Mouse (Mus musculus) CH12.LX (cell line): ENCODE measurements around the gene Ptprg. TPM values are rescaled to one million over a fixed set of nuclear protein-coding genes. Genes with fewer than 3 reads are reported as not detected.

Experiments used
- DNase-seq: peaks from one replicate; pipeline ENCODE4 v3.0.0-alpha.2; 2013; ENCODE audit errors: extremely low read depth
- H3K27ac ChIP-seq: 2 replicates; pipeline ENCODE4 v1.5.1; 2012; ENCODE audit warnings: low read depth, mild to moderate bottlenecking, control low read depth, moderate library complexity; ENCODE audit not compliant: insufficient read depth
- H3K27me3 ChIP-seq: replicated peaks from 2 replicates; pipeline ENCODE3; 2012; ENCODE audit warnings: inconsistent platforms
- H3K36me3 ChIP-seq, 2 experiments: replicated peaks in 1 of 2; 2 replicates each; pipeline versions ENCODE3 to v1.6.1; 2012; ENCODE audit warnings: inconsistent platforms in 1 of 2, low read length in 1 of 2, mild to moderate bottlenecking in 1 of 2, mixed read lengths in 1 of 2, moderate library complexity in 1 of 2; ENCODE audit not compliant: control insufficient read depth in 1 of 2, insufficient read depth in 1 of 2
- H3K4me1 ChIP-seq, 2 experiments: 2 replicates each; pipeline ENCODE4 v1.6.1; 2012; ENCODE audit warnings: inconsistent platforms in 1 of 2, moderate library complexity in 1 of 2; ENCODE audit not compliant: insufficient read depth in 2 of 2, control insufficient read depth in 1 of 2
- H3K4me2 ChIP-seq: 2 replicates; pipeline ENCODE4 v1.6.1; 2012; ENCODE audit warnings: low read depth, mild to moderate bottlenecking, control low read depth; ENCODE audit not compliant: poor library complexity, insufficient read depth, severe bottlenecking
- H3K4me3 ChIP-seq, 3 experiments: fragments of 150-350 bp in 1 of 3; sonication (generic) in 1 of 3; replicated peaks in 1 of 3; 2 replicates each; pipeline versions ENCODE3 to v1.5.1; 2011 to 2012; ENCODE audit warnings: low read depth in 2 of 3, low read length in 2 of 3, mild to moderate bottlenecking in 2 of 3, moderate library complexity in 2 of 3, control low read depth in 1 of 3, improper control_type of control experiment in 1 of 3, inconsistent platforms in 1 of 3, mixed read lengths in 1 of 3; ENCODE audit not compliant: poor library complexity in 1 of 3
- H3K79me2 ChIP-seq: replicated peaks from 2 replicates; pipeline ENCODE4 v1.6.1; 2012; ENCODE audit warnings: mild to moderate bottlenecking, moderate library complexity; ENCODE audit not compliant: control insufficient read depth, poor library complexity, insufficient read depth, severe bottlenecking; ENCODE audit errors: extremely low read depth
- H3K9ac ChIP-seq: 2 replicates; pipeline ENCODE4 v1.6.1; 2012; ENCODE audit warnings: low read depth, mild to moderate bottlenecking, control low read depth, moderate library complexity; ENCODE audit not compliant: insufficient read depth
- H3K9me3 ChIP-seq: replicated peaks from 2 replicates; pipeline ENCODE3; 2012; ENCODE audit warnings: low read length, inconsistent platforms, mixed read lengths
- E2F4 ChIP-seq: IDR thresholded peaks from 2 replicates; pipeline ENCODE4 v1.6.1; 2011; ENCODE audit warnings: low read depth, low read length, improper control_type of control experiment; ENCODE audit not compliant: insufficient replicate concordance
- EP300 ChIP-seq: IDR thresholded peaks from 2 replicates; pipeline ENCODE4 v1.6.1; 2011; ENCODE audit warnings: low read length, improper control_type of control experiment
- ETS1 ChIP-seq: conservative IDR thresholded peaks from 2 replicates; pipeline ENCODE4 v1.6.1; 2012; ENCODE audit warnings: low read depth, mild to moderate bottlenecking, inconsistent platforms, low read length, improper control_type of control experiment, moderate library complexity
- JUN ChIP-seq: IDR thresholded peaks from 2 replicates; pipeline ENCODE4 v1.6.1; 2011; ENCODE audit warnings: low read depth, mild to moderate bottlenecking, low read length, improper control_type of control experiment, moderate library complexity; ENCODE audit not compliant: insufficient read depth
- JUND ChIP-seq: conservative IDR thresholded peaks from 2 replicates; pipeline ENCODE4 v1.6.1; 2011; ENCODE audit warnings: low read depth, low read length, improper control_type of control experiment
- KAT2A ChIP-seq: IDR thresholded peaks from 2 replicates; pipeline ENCODE4 v1.6.1; 2012; ENCODE audit warnings: low read length, improper control_type of control experiment, inconsistent platforms; ENCODE audit not compliant: insufficient replicate concordance
- MAFK ChIP-seq: IDR thresholded peaks from 2 replicates; pipeline ENCODE4 v1.6.1; 2011; ENCODE audit warnings: low read length, improper control_type of control experiment; ENCODE audit not compliant: insufficient replicate concordance
- NELFE ChIP-seq: IDR thresholded peaks from 2 replicates; pipeline ENCODE4 v1.6.1; 2011; ENCODE audit warnings: low read depth, low read length, improper control_type of control experiment
- NRF1 ChIP-seq: IDR thresholded peaks from 2 replicates; pipeline ENCODE4 v1.6.1; 2014; ENCODE audit warnings: low read depth, mild to moderate bottlenecking, inconsistent platforms, low read length, improper control_type of control experiment, moderate library complexity
- PAX5 ChIP-seq: IDR thresholded peaks from 2 replicates; pipeline ENCODE4 v1.6.1; 2012; ENCODE audit warnings: low read length, inconsistent platforms, mixed read lengths
- POLR2AphosphoS2 ChIP-seq: IDR thresholded peaks from 2 replicates; pipeline ENCODE4 v1.6.1; 2011; ENCODE audit warnings: low read depth, low read length, improper control_type of control experiment
- TBP ChIP-seq: conservative IDR thresholded peaks from 2 replicates; pipeline ENCODE4 v1.6.1; 2011; ENCODE audit warnings: low read depth, low read length, improper control_type of control experiment
- TCF12 ChIP-seq: IDR thresholded peaks from 2 replicates; pipeline ENCODE4 v1.6.1; 2014; ENCODE audit warnings: low read depth, mild to moderate bottlenecking, inconsistent platforms, low read length, improper control_type of control experiment
- UBTF ChIP-seq: IDR thresholded peaks from 2 replicates; pipeline ENCODE4 v1.6.1; 2012; ENCODE audit warnings: low read depth, mild to moderate bottlenecking, inconsistent platforms, low read length, improper control_type of control experiment, moderate library complexity
- USF1 ChIP-seq: IDR thresholded peaks from 2 replicates; pipeline ENCODE4 v1.6.1; 2014; ENCODE audit warnings: low read depth, mild to moderate bottlenecking, inconsistent platforms, low read length, improper control_type of control experiment
- ZC3H11A ChIP-seq: IDR thresholded peaks from 2 replicates; pipeline ENCODE4 v1.6.1; 2012; ENCODE audit warnings: low read depth, mild to moderate bottlenecking, inconsistent platforms, low read length, improper control_type of control experiment
- ZKSCAN1 ChIP-seq: IDR thresholded peaks from 2 replicates; pipeline ENCODE4 v1.6.1; 2012; ENCODE audit warnings: low read depth, inconsistent platforms, low read length, improper control_type of control experiment, borderline replicate concordance
- ZNF384 ChIP-seq: IDR thresholded peaks from 2 replicates; pipeline ENCODE4 v1.6.1; 2012; ENCODE audit warnings: low read depth, low read length, improper control_type of control experiment, inconsistent platforms
- dilution Hi-C: fragments of 300-500 bp; cut with MboI; formaldehyde crosslinking; loops from 2 replicates; pipeline ENCODE4 v1.14.3; 2020; ENCODE audit warnings: low sequenced_read_pairs; ENCODE audit not compliant: extremely low pct_unique_long_range_greater_than_20kb, extremely low pct_ligation_motif_present
- in situ Hi-C: fragments of 300-500 bp; cut with MboI; formaldehyde crosslinking; loops from 3 replicates; pipeline ENCODE4 v1.14.3; 2019; ENCODE audit warnings: low sequenced_read_pairs, low pct_ligation_motif_present, low pct_unique_long_range_greater_than_20kb, mixed read lengths
- polyA plus RNA-seq: library from polyadenylated mRNA; unstranded; fragments of >175 nt; gene quantifications from 2 replicates; pipeline ENCODE4 v1.2.1, GENCODE M21; 2012; ENCODE audit warnings: low read depth; ENCODE audit not compliant: insufficient read length
- total RNA-seq, 2 experiments: library from RNA; depleted of rRNA; stranded (reverse); fragments of 300-350 nt in 1 of 2; fragments of >200 nt in 1 of 2; gene quantifications; 2 replicates each; pipeline ENCODE4 v1.2.3; 2012 to 2014

Ptprg gene
- total and polyA plus RNA-seq, 3 experiments: 0.08 TPM; not detected in 2

DNA sequence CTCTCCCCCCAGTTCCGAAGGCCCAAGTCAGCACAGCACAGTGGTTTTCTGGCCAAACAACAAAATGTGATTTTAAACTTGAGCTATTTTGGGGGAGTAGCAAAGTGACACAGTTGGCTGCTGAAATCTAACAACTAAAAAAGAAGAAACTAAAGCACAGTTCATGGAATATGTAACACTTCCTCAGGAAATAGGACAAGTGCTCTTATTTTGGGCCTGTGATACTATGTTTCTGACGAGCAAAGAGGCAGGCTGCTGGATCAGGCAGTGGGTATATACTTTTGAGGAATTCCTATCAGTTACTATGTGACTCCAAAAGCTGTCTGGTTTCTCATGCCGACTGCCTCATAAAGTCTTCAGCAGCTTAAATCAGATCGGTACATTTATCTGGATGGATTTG is 8.1 kb downstream of the Ptprg start:
- no peak overlapping the region for H3K4me3 ChIP-seq
- no peak overlapping the region for H3K27ac ChIP-seq
- no peak for TF ChIP-seq ZC3H11A
- TF ChIP-seq, all 38 proteins: peak for 0
- no peak for DNase-seq
- dilution Hi-C loops: no loop called here
- Histone ChIP-seq H3K4me1 (no peaks in the 10 kb centered on the region), H3K27me3 (no peaks in the 10 kb centered on the region), H3K4me2 (no peak overlapping the region), H3K79me2 (no peaks in the 10 kb centered on the region), H3K36me3 (no peaks in the 10 kb centered on the region), H3K9me3 (peaks cover 84% of the 10 kb centered on the region), H3K9ac (no peak overlapping the region)
- in situ Hi-C loops: no loop called here

DNA sequence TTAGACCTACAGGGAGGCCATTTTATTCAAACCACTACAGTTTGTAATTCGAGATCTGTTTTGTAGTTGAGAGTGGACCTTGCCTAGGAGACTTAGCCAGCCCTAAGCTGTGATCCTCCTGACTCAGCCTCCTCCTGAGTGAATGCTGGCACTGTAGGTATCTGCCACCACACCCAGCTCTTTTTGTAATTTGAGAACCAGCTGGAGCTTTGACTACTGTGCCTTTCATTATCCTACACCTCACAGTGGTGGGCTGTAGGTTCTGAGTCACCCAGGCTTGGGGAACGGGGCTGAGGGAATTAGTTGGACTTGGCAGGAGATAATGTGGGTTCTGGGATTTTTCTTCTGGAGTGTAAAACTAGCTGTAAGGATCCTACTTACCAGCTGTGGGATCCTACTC is 9.5 kb downstream of the Ptprg start:
- H3K9me3 ChIP-seq: peaks cover 86% of the 10 kb centered on the region
- H3K4me2 ChIP-seq: no peak overlapping the region
- no peaks in the 10 kb centered on the region for H3K36me3 ChIP-seq
- TF ChIP-seq TCF12: no peak
- no peak for TF ChIP-seq JUN
- no peak for TF ChIP-seq NELFE
- TF ChIP-seq UBTF: no peak
- TF ChIP-seq MAFK: no peak
- TF ChIP-seq ZKSCAN1: no peak
- no peak overlapping the region for H3K9ac ChIP-seq
- in situ Hi-C loops: no loop called here
- dilution Hi-C loops: no loop called here
- no peak overlapping the region for H3K4me3 ChIP-seq
- no peak for DNase-seq
- no peaks in the 10 kb centered on the region for H3K79me2 ChIP-seq
- H3K27me3 ChIP-seq: no peaks in the 10 kb centered on the region
- no peaks in the 10 kb centered on the region for H3K4me1 ChIP-seq
- no peak overlapping the region for H3K27ac ChIP-seq

DNA sequence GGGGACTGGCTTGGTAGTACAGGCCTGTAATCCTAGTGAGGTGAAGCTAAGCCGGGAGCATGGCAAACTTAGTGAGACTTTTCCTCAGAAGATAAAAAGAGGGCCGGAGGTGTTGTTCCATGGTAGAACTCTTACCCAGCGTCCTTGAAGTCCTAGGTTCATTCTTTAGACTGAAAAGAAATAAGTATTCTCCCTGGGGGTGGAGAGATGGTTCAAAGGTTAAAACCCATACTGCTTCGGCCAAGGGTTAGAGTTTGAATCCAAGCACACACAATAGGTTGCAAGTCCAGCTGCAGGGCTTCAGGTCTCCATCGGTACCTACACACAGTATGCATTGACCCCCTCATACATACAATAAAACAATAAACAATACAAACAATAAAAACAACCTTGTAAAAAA is 10.3 kb downstream of the Ptprg start:
- Histone ChIP-seq H3K36me3 (no peaks in the 10 kb centered on the region), H3K79me2 (no peaks in the 10 kb centered on the region), H3K4me3 (no peak overlapping the region), H3K9ac (no peak overlapping the region), H3K4me1 (no peaks in the 10 kb centered on the region), H3K4me2 (no peak overlapping the region), H3K27ac (no peak overlapping the region), H3K9me3 (peaks cover 85% of the 10 kb centered on the region), H3K27me3 (no peaks in the 10 kb centered on the region)
- no peak for DNase-seq
- dilution Hi-C loops (no loop called here), in situ Hi-C loops (no loop called here)
- TF ChIP-seq ZNF384: no peak
- TF ChIP-seq USF1: no peak
- no peak for TF ChIP-seq PAX5
- TF ChIP-seq KAT2A: no peak
- no peak for TF ChIP-seq NRF1
- no peak for TF ChIP-seq ZKSCAN1
- TF ChIP-seq POLR2AphosphoS2: no peak
- no peak for TF ChIP-seq E2F4
- TF ChIP-seq ETS1: no peak
- no peak for TF ChIP-seq EP300
- TF ChIP-seq JUND: no peak
- TF ChIP-seq MAFK: no peak
- TF ChIP-seq TBP: no peak
